Mouse (Mus musculus) layer of hippocampus, adult 8-10 months (tissue): ENCODE results near the gene Nrn1. TPM values are rescaled to one million over a fixed set of nuclear protein-coding genes. Genes with fewer than 3 reads are reported as not detected.

Source experiments
- DNase-seq, 2 experiments: peaks; one replicate each; pipeline ENCODE4 v3.0.0; 2022; ENCODE audit warnings: low spot score in 2 of 2
- total RNA-seq, 4 experiments: library from RNA; stranded (reverse); gene quantifications; 2 replicates each; pipeline ENCODE4 v1.2.4; 2022

Gene Nrn1
- total RNA-seq, 4 experiments from 2014 or later, result 226 to 246 (median 235) TPM

DNA sequence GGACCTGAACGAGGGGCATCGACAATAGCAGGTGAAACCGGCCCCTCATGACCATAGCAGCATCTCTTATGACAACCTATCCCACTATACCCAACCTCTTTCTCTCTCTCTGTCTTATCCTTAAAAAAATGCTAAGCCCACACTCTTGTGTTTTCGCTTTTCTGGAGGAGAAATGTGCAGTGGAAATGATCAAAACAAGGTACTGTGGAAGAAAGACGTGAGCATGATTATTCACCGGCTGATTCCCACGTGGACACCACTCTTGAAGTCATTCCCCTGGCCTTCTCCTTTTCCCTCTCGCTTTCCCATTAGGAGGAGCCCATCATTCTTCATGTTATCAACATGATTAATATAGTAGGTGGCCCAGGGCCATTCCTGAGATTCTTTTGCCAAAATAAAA is 9.1 kb downstream of the Nrn1 start:
- DNase-seq, result no peak

DNA sequence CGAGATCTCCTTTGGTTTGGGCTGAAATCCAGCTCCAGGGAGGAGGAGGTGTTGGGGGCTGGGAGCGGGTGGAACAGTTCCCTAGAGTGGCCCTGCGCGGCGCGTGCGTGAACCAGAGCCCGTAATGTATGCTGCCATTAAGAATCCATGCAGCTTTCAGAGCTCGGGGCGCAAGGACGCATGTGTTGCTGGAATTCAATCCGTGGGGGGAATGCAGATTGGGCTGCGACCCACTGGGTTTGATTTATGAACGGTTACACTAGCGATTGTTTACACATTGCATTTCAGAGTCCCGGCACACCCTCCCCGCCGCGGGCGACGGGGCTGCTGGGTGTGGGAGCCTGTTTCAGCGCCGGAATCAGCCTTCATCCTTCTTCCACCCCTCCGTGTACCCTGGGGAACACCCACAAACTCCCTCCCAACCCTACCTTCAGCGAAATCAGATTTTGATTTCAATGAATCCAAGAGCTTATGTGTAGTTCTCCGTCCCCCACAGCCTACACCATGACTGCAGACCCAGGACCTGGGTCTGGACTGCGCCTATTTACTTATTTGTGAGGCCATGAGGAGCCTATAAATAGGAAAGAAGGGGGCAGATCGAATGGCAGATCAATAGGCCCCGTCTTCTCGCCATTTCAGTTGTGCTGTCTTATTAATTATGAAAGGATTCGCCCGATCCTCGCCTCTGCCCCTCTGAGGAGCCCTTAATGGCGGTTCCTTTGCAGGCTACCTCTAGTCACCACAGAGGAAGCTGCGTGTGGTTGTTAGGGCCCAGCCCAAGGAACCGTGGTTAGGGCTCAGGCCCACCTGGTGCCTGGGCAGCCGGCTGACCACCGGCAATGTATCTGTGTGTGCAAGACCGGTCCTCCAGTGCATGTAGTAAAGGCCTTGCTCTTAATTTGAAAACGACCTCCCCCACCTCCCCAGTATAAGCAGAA is 10.1 kb downstream of the Nrn1 start:
- peak; percentile 55 to 70 for DNase-seq

DNA sequence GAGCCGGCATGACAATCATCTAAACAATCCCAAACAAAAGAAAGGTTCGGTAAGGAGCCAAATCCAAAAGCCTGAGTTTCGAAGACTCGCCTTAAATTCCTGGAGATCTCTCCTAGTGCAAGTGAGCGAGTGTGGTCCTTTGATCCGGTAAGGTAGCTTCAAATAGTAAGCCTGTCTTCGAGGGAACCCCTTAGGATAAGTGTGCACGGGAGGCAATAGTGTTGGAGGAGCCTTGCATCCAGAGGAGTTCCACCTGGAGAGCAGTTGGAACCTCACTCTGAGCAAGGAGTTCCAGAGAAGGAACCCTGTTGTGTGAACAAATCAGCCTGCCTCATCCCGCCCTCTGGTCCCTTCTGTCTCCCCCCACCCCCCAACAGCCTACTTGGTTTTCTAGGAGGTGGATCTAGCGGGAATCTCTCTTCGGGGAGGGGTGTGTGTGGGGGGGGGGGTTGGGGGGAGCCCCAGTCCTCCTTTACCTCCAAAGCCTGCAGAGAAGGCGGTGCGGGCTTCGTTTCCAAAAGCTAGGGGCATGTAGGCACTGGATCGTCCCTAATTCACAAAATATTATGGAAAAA is 11.1 kb downstream of the Nrn1 start:
- no peak for DNase-seq

DNA sequence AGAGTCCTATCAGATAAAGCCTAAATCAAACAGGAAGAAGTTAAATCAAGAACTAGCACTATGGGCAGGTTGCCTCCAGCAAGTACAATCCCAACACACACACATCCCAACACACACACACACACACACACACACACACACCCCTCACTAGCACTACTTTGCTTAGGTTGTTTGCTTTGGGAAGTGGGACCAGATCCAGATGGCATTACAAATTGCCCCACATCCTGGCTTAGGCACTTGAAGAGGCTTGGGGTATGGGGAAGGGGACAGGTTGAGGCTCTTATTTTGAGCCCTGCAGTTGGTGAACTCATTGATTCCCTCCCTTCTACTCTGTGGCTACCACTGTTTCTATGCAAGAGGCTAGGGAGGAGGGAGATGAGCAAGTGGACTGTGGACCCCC is 12.6 kb downstream of the Nrn1 start:
- no peak for DNase-seq

- DNase-seq, result no peak
Measured at GRCm38 (mm10) chr13:36720297-36721017, 14.5 kb downstream of the Nrn1 start.

GRCm38 (mm10) chr13:36717376-36717775 is 17.6 kb downstream of the Nrn1 start:
- DNase-seq, result no peak

- DNase-seq, result no peak
Measured at GRCm38 (mm10) chr13:36716708-36717107, 18.2 kb downstream of the Nrn1 start.

DNA sequence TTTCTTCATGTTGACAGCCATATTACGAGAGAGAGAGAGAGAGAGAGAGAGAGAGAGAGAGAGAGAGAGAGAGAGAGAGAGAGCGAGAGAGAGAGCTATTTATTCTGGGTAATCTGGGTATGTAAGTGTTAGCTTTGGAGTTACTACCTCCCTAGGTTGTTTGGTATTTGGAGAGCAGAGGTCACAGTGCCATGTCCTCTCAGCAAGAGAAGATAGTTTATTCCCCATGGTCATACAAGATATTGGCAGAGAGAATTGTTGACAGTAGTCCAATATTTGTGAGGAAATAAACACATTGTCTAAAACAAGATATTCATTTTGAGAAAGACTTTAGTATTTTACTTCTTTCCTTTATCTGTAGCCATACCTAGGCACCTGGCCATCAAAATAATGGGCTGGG is 20.8 kb downstream of the Nrn1 start:
- no peak for DNase-seq

DNA sequence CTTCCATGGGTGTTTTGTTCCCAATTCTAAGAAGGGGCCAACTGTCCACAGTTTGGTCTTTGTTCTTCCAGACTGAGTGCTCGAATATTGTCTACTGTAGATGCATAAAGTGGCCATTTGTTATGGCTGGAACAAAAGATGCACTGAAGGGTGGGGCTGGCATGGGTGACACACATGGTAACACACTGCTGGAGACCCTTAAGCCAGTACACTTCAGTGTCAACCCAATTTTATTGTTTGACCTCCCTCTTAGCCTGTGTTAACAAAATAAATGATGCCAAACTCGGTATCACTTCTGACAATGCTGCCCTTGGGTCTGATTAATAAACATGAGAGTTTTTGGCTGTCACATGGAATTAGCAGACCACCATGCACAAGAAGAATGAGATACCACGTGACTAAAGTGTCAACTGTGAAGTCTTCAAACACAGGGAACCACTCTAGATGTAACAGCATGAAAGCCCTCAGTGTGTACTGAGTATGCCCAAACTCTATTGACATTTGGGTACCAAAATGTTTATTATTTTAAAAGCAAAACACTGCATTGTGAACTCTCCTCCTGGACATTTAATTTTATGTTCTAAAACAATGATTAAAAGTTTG is 27.7 kb downstream of the Nrn1 start:
- no peak for DNase-seq

- peak; percentile 11 to 14 for DNase-seq
Measured at GRCm38 (mm10) chr13:36696351-36696771, 38.6 kb downstream of the Nrn1 start.

GRCm38 (mm10) chr13:36695516-36696201 is 39.3 kb downstream of the Nrn1 start:
- no peak for DNase-seq

DNA sequence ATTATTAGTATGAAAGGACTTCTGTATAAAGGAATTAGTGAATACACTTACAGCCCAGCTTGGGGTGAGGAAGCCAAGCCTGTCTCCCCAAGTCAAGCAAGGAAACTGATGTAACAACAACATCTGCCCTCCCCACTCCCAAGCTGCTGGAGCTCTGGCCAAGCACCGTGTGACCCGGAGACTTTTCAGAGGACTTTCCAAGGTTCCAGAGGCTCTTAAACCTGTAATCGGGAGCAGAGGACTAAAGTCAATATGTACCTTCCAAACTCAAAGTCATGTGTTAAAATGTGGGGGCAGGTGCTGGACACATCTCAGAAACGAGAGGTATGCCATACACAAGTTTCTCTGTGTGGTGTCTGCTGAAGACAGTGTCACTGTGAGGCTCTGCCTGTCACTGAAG is 51.4 kb downstream of the Nrn1 start:
- no peak for DNase-seq

- DNase-seq, result no peak
Measured at GRCm38 (mm10) chr13:36680690-36681355, 54.1 kb downstream of the Nrn1 start.

DNA sequence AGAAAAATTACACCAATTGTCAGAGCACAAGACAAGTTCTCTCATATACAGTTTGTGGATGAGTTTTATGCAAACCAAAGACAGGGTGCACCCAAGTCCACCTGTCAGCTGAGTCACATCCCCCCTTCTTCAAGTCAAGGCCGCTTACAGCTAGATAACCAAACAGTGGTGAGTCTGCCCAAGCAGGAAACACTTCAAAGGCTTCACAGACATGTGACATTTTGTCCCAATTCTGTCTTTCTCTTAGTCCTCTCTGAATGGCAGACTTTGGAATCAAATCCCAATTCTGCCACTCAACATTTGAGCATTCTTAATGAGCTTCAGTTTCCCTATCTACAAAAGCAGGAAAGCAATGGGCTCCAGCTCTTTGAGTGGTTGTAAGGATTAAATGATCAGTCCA is 55.6 kb downstream of the Nrn1 start:
- no peak for DNase-seq
